Mouse (Mus musculus): ENCODE results near the gene Abl1. TPM values are rescaled to one million over a fixed set of nuclear protein-coding genes. Genes with fewer than 3 reads are reported as not detected.

Abl1 gene
- total and polyA plus RNA-seq, 3 experiments: 27.5 to 31.8 (median 29.4) TPM

DNA sequence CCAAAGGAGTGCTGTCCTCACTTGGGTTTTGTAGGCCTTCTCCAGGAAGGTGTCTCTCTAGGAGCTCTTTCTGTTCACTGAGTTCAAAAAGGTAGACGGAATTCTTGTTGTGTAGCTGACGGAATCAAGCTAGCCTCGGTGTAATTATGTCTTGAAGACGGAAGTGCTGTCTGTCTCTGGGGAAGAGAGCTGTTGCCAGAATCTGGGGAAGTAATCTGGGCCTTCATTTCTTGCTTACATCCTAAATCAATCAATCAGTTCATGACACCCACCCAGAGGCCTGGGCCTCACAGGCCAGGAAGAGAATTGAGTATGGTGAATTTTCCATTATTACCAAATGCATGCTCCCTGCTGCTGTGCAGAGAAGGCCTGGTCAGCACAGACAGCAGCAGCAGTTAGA is 73.4 kb downstream of the Abl1 start:
- H3K9ac ChIP-seq (ENCODE audit: low read depth, low read length): peak overlapping the region; percentile 58

GRCm38 (mm10) chr2:31762155-31762554 is 74.0 kb downstream of the Abl1 start:
- intact Hi-C loops (cut with DNase I): no loop called here
- Histone ChIP-seq H3K27me3 (ENCODE audit: control insufficient read depth, insufficient read depth, low read length) (no peaks in the 10 kb centered on the region), H3K9ac (ENCODE audit: low read depth, low read length) (0 out of 2 replicates have a peak overlapping the region, but pooled peaks have one; percentile 12), H3K4me1 (ENCODE audit: control insufficient read depth, insufficient read depth, low read length) (peaks cover 24% of the 10 kb centered on the region), H3K36me3 (ENCODE audit: control insufficient read depth, insufficient read depth, low read length) (peaks cover 19% of the 10 kb centered on the region), H3K79me2 (replicated peaks; ENCODE audit: control insufficient read depth, insufficient read depth, low read length) (peaks cover 3% of the 10 kb centered on the region), H3K4me3 (no peak overlapping the region), H3K27ac (peak overlapping the region; percentile 43)
- no peak for DNase-seq
- TF ChIP-seq EP300 (IDR thresholded peaks at IDR 0.05; ENCODE audit: insufficient read depth, low read depth, low read length): no peak
- TF ChIP-seq CTCF (IDR thresholded peaks at IDR 0.05): no peak
- TF ChIP-seq POLR2A (IDR thresholded peaks at IDR 0.05; ENCODE audit: insufficient read depth, low read depth, low read length): no peak
- WGBS: 9% methylated on average over 3 of the region's 3 CpGs

More for the DNA sequence above, 73.4 kb downstream of the Abl1 start:
- H3K27ac ChIP-seq: peak overlapping the region; percentile 99
- peak overlapping the region; percentile 88 for H3K4me3 ChIP-seq
- WGBS: 3% methylated on average over 4 of the region's 4 CpGs
- peaks cover 21% of the 10 kb centered on the region for H3K4me1 ChIP-seq (ENCODE audit: control insufficient read depth, insufficient read depth, low read length)
- peaks cover 1% of the 10 kb centered on the region; the same call in 1 of the 2 replicates for H3K79me2 ChIP-seq (replicated peaks; ENCODE audit: control insufficient read depth, insufficient read depth, low read length)
- H3K27me3 ChIP-seq (ENCODE audit: control insufficient read depth, insufficient read depth, low read length): no peaks in the 10 kb centered on the region
- intact Hi-C loops (cut with DNase I): loop anchor here (1.0 to 2.0 kb wide), 3 partner anchors 8 to 73 kb away; partner anchors contain the start of gene Abl1
- peaks cover 19% of the 10 kb centered on the region for H3K36me3 ChIP-seq (ENCODE audit: control insufficient read depth, insufficient read depth, low read length)
- 0 out of 2 replicates have a peak, but pooled peaks have one; percentile 15 for TF ChIP-seq EP300 (IDR thresholded peaks at IDR 0.05; ENCODE audit: insufficient read depth, low read depth, low read length)
- TF ChIP-seq CTCF (IDR thresholded peaks at IDR 0.05): no peak
- 0 out of 2 replicates have a peak, but pooled peaks have one; percentile 11 for TF ChIP-seq POLR2A (IDR thresholded peaks at IDR 0.05; ENCODE audit: insufficient read depth, low read depth, low read length)
- DNase-seq: peak in 1 of 2 experiments; percentile 38

DNA sequence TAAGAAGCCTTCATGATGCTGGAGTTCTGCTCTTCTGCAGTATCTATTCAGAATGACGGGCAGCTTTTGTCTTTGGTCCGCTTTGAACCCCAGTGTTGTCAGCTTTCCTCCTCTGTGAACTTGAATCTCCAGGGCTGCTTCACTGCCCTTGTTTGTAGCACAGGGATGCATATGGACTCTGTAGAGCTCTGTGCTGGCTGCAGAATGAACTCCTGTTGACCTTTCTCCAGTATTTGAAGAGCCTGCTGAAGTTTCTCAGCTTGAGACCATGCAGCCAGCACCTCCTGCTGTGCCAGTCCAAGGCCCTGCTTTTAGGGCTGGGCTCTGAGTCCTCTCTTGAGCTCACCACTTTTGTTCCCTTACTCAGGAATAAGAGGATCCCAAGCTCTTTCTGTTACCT is 74.7 kb downstream of the Abl1 start:
- Histone ChIP-seq H3K27me3 (ENCODE audit: control insufficient read depth, insufficient read depth, low read length) (no peaks in the 10 kb centered on the region), H3K4me3 (no peak overlapping the region), H3K36me3 (ENCODE audit: control insufficient read depth, insufficient read depth, low read length) (peaks cover 19% of the 10 kb centered on the region), H3K27ac (peak overlapping the region; percentile 43), H3K79me2 (replicated peaks; ENCODE audit: control insufficient read depth, insufficient read depth, low read length) (peaks cover 4% of the 10 kb centered on the region), H3K9ac (ENCODE audit: low read depth, low read length) (no peak overlapping the region), H3K4me1 (ENCODE audit: control insufficient read depth, insufficient read depth, low read length) (peaks cover 27% of the 10 kb centered on the region)
- DNase-seq: no peak
- intact Hi-C loops (cut with DNase I): no loop called here
- WGBS: 46% methylated on average over 2 of the region's 2 CpGs
- no peak for TF ChIP-seq EP300 (IDR thresholded peaks at IDR 0.05; ENCODE audit: insufficient read depth, low read depth, low read length)
- no peak for TF ChIP-seq CTCF (IDR thresholded peaks at IDR 0.05)
- TF ChIP-seq POLR2A (IDR thresholded peaks at IDR 0.05; ENCODE audit: insufficient read depth, low read depth, low read length): no peak

GRCm38 (mm10) chr2:31763271-31763670 is 75.1 kb downstream of the Abl1 start:
- WGBS: 27% methylated on average over 2 of the region's 2 CpGs
- no peak for DNase-seq
- intact Hi-C loops (cut with DNase I): no loop called here
- Histone ChIP-seq H3K4me3 (no peak overlapping the region), H3K79me2 (replicated peaks; ENCODE audit: control insufficient read depth, insufficient read depth, low read length) (peaks cover 3% of the 10 kb centered on the region), H3K27ac (peak overlapping the region; percentile 43), H3K27me3 (ENCODE audit: control insufficient read depth, insufficient read depth, low read length) (no peaks in the 10 kb centered on the region), H3K4me1 (ENCODE audit: control insufficient read depth, insufficient read depth, low read length) (peaks cover 29% of the 10 kb centered on the region), H3K9ac (ENCODE audit: low read depth, low read length) (no peak overlapping the region), H3K36me3 (ENCODE audit: control insufficient read depth, insufficient read depth, low read length) (peaks cover 20% of the 10 kb centered on the region)
- no peak for TF ChIP-seq POLR2A (IDR thresholded peaks at IDR 0.05; ENCODE audit: insufficient read depth, low read depth, low read length)
- TF ChIP-seq CTCF (IDR thresholded peaks at IDR 0.05): no peak
- TF ChIP-seq EP300 (IDR thresholded peaks at IDR 0.05; ENCODE audit: insufficient read depth, low read depth, low read length): no peak

GRCm38 (mm10) chr2:31767104-31767503 is 78.9 kb downstream of the Abl1 start:
- no peak for DNase-seq
- WGBS: 93% methylated on average over 6 of the region's 6 CpGs
- H3K9ac ChIP-seq (ENCODE audit: low read depth, low read length): 0 out of 2 replicates have a peak overlapping the region, but pooled peaks have one; percentile 40

GRCm38 (mm10) chr2:31767815-31768214 is 79.6 kb downstream of the Abl1 start:
- H3K36me3 ChIP-seq (ENCODE audit: control insufficient read depth, insufficient read depth, low read length): peaks cover 30% of the 10 kb centered on the region
- 54% methylated on average over 4 of the region's 4 CpGs for WGBS
- TF ChIP-seq CTCF (IDR thresholded peaks at IDR 0.05) (no peak), POLR2A (IDR thresholded peaks at IDR 0.05; ENCODE audit: insufficient read depth, low read depth, low read length) (no peak), EP300 (IDR thresholded peaks at IDR 0.05; ENCODE audit: insufficient read depth, low read depth, low read length) (no peak)
- no peaks in the 10 kb centered on the region for H3K27me3 ChIP-seq (ENCODE audit: control insufficient read depth, insufficient read depth, low read length)
- H3K4me1 ChIP-seq (ENCODE audit: control insufficient read depth, insufficient read depth, low read length): peaks cover 46% of the 10 kb centered on the region
- H3K9ac ChIP-seq (ENCODE audit: low read depth, low read length): no peak overlapping the region
- H3K27ac ChIP-seq: peak overlapping the region; percentile 18; the same call in 1 of the 2 replicates
- no peak overlapping the region for H3K4me3 ChIP-seq
- DNase-seq: peak in 1 of 2 experiments; percentile 11
- intact Hi-C loops (cut with DNase I): no loop called here
- H3K79me2 ChIP-seq (replicated peaks; ENCODE audit: control insufficient read depth, insufficient read depth, low read length): peaks cover 4% of the 10 kb centered on the region

More at GRCm38 (mm10) chr2:31767104-31767503, 78.9 kb downstream of the Abl1 start:
- no peaks in the 10 kb centered on the region for H3K27me3 ChIP-seq (ENCODE audit: control insufficient read depth, insufficient read depth, low read length)
- intact Hi-C loops (cut with DNase I): no loop called here
- peaks cover 48% of the 10 kb centered on the region for H3K4me1 ChIP-seq (ENCODE audit: control insufficient read depth, insufficient read depth, low read length)
- H3K27ac ChIP-seq: no peak overlapping the region
- TF ChIP-seq POLR2A (IDR thresholded peaks at IDR 0.05; ENCODE audit: insufficient read depth, low read depth, low read length): no peak
- no peak for TF ChIP-seq EP300 (IDR thresholded peaks at IDR 0.05; ENCODE audit: insufficient read depth, low read depth, low read length)
- TF ChIP-seq CTCF (IDR thresholded peaks at IDR 0.05): no peak
- H3K79me2 ChIP-seq (replicated peaks; ENCODE audit: control insufficient read depth, insufficient read depth, low read length): peaks cover 4% of the 10 kb centered on the region
- no peak overlapping the region for H3K4me3 ChIP-seq
- H3K36me3 ChIP-seq (ENCODE audit: control insufficient read depth, insufficient read depth, low read length): peaks cover 34% of the 10 kb centered on the region
